ENCODE assay signal across 9 mouse cellular contexts in genomic region chr8:108647556-108647955, GRCm38 (mm10).
DNase-seq lines count a peak whose midpoint lies in the region; ATAC-seq and TF ChIP-seq lines count a peak whose summit lies in the region.
"Had no signal": no experiment of that assay in that cellular context is flagged by ENCODE, and none has a peak within 500 bp of the region (broad histone marks: within the 10 kb centered on the region; RNA-seq: fewer than 3 reads in every experiment).

No protein-coding gene starts in this region.

- H3K4me1 ChIP-seq in heart, embryonic 11.5 days (ENCODE audit: control insufficient read depth, insufficient read depth, low read length), result 0 out of 2 replicates have a peak, but pooled peaks cover 2% of the 10 kb centered on the region
- H3K4me1 ChIP-seq in kidney, adult 2 months (ENCODE audit: control insufficient read depth, insufficient read depth, low read length), result no peaks in the 10 kb centered on the region
- H3K4me1 ChIP-seq in forebrain, embryonic 16.5 days (replicated peaks; ENCODE audit: control insufficient read depth, insufficient read depth, low read length), result no peaks in the 10 kb centered on the region

- no peak for TF ChIP-seq CTCF in gastrocnemius, adult 2 months (IDR thresholded peaks at IDR 0.05)
- TF ChIP-seq CTCF in kidney, adult 2 months (conservative IDR thresholded peaks at IDR 0.05; ENCODE audit: insufficient read depth, insufficient read length, low read depth, low read length), result no peak

- no peak overlapping the region for H3K27ac ChIP-seq in heart, embryonic 11.5 days (ENCODE audit: low read depth, low read length)
- H3K27ac ChIP-seq in gastrocnemius, adult 2 months, result peak overlapping the region; percentile 16; the same call in 1 of the 2 replicates
- no peak overlapping the region for H3K27ac ChIP-seq in kidney, adult 2 months (ENCODE audit: insufficient read depth, low read depth, low read length)
- H3K27ac ChIP-seq in forebrain, embryonic 16.5 days (ENCODE audit: low read length), result no peak overlapping the region
- H3K27ac ChIP-seq: liver, embryonic 13.5 days had no signal

- H3K36me3 ChIP-seq in heart, embryonic 11.5 days (ENCODE audit: control insufficient read depth, insufficient read depth, low read length), result no peaks in the 10 kb centered on the region
- H3K36me3 ChIP-seq in kidney, adult 2 months (ENCODE audit: control insufficient read depth, insufficient read depth, low read length), result no peaks in the 10 kb centered on the region
- H3K36me3 ChIP-seq in forebrain, embryonic 16.5 days (ENCODE audit: control insufficient read depth, insufficient read depth), result no peaks in the 10 kb centered on the region
- H3K36me3 ChIP-seq: liver, embryonic 13.5 days had no signal

- intact Hi-C loops in gastrocnemius, adult 2 months (cut with DNase I), result no loop called here
- intact Hi-C loops in left cerebral cortex, postnatal 14 days (cut with DNase I), result no loop called here

- no peak for TF ChIP-seq POLR2A in kidney, adult 2 months (IDR thresholded peaks at IDR 0.05; ENCODE audit: low read depth, low read length)

- DNase-seq in heart, adult 18-20 months, result peak; percentile 52 to 67
- peak; percentile 69 for DNase-seq in gastrocnemius, adult 2 months
- peak; percentile 77 for DNase-seq in kidney, adult 2 months
- DNase-seq in lung, postnatal 36 days, result peak; percentile 72
- no peak for DNase-seq in left cerebral cortex, postnatal 14 days (ENCODE audit: low spot score in 2 of 2)
- DNase-seq in cerebellum, adult 11 months, result no peak
- DNase-seq: liver, embryonic 13.5 days had no signal

- H3K9ac ChIP-seq in heart, embryonic 11.5 days (ENCODE audit: low read depth, low read length), result no peak overlapping the region
- no peak overlapping the region for H3K9ac ChIP-seq in forebrain, embryonic 16.5 days (replicated peaks; ENCODE audit: low read depth, low read length)
- H3K9ac ChIP-seq: liver, embryonic 13.5 days had no signal

- H3K9me3 ChIP-seq in heart, embryonic 11.5 days (replicated peaks; ENCODE audit: control insufficient read depth, low read length), result no peaks in the 10 kb centered on the region
- H3K9me3 ChIP-seq in forebrain, embryonic 16.5 days (ENCODE audit: control insufficient read depth, low read length), result no peaks in the 10 kb centered on the region
- H3K9me3 ChIP-seq: liver, embryonic 13.5 days had no signal

- H3K4me3 ChIP-seq in heart, embryonic 11.5 days (ENCODE audit: low read depth, low read length), result no peak overlapping the region
- H3K4me3 ChIP-seq in gastrocnemius, adult 2 months, result no peak overlapping the region
- no peak overlapping the region for H3K4me3 ChIP-seq in kidney, adult 2 months (ENCODE audit: insufficient read depth, low read depth, low read length)
- no peak overlapping the region for H3K4me3 ChIP-seq in forebrain, embryonic 16.5 days (replicated peaks; ENCODE audit: low read length)
- H3K4me3 ChIP-seq: liver, embryonic 13.5 days had no signal

- no peaks in the 10 kb centered on the region for H3K27me3 ChIP-seq in heart, embryonic 11.5 days (ENCODE audit: control insufficient read depth, insufficient read depth, low read length)
- no peaks in the 10 kb centered on the region for H3K27me3 ChIP-seq in kidney, adult 2 months (replicated peaks; ENCODE audit: control insufficient read depth, insufficient read depth, low read length)
- H3K27me3 ChIP-seq in forebrain, embryonic 16.5 days (replicated peaks; ENCODE audit: control insufficient read depth, insufficient read depth, low read length), result no peaks in the 10 kb centered on the region
- H3K27me3 ChIP-seq: liver, embryonic 13.5 days had no signal

- no peak overlapping the region for H3K4me2 ChIP-seq in heart, embryonic 11.5 days
- H3K4me2 ChIP-seq in forebrain, embryonic 16.5 days (ENCODE audit: low read length), result no peak overlapping the region
- H3K4me2 ChIP-seq: liver, embryonic 13.5 days had no signal

- no peak for ATAC-seq in heart, embryonic 11.5 days (replicated peaks; ENCODE audit: insufficient number of reproducible peaks, low FRiP score, low TSS enrichment)
- no peak for ATAC-seq in forebrain, embryonic 16.5 days

- 33% methylated on average over 8 of the region's 8 CpGs for WGBS in heart, embryonic 11.5 days (ENCODE audit: insufficient replicate concordance)
- WGBS in kidney, adult 2 months, result 25% methylated on average over 8 of the region's 8 CpGs
- 54% methylated on average over 8 of the region's 8 CpGs for WGBS in forebrain, embryonic 16.5 days

Comparison
In these comparisons a context has a peak if more than half of its experiments do, and no peak if none do; other contexts are left out.
1. DNase-seq: peak in heart, adult 18-20 months (2 of 2), gastrocnemius, adult 2 months (single experiment), kidney, adult 2 months (single experiment) and lung, postnatal 36 days (single experiment); none in left cerebral cortex, postnatal 14 days (0 of 2) and cerebellum, adult 11 months (single experiment).